Mouse (Mus musculus) neural tube, embryonic 14.5 days (tissue): Measurements from ENCODE around the gene Gm45062. TPM values are rescaled to one million over a fixed set of nuclear protein-coding genes. Genes with fewer than 3 reads are reported as not detected.
A peak's percentile ranks its signal among the peaks of the same experiment; 100 is the strongest.

Experiments
- ATAC-seq: fragments of 200-750 bp; cut with Nextera tagmentation; 2 replicates; pipeline ENCODE4 v1.8.0; 2017; ENCODE audit warnings: low read depth, mild to moderate bottlenecking, moderate TSS enrichment, moderate library complexity
- H3K27ac ChIP-seq: fragments of 300-500 bp; sonication (generic); 2 replicates; pipeline ENCODE4 v1.5.1; 2014; ENCODE audit warnings: low read depth, mild to moderate bottlenecking, control low read depth, low read length, moderate library complexity, mixed read lengths
- H3K27me3 ChIP-seq: fragments of 300-500 bp; sonication (generic); 2 replicates; pipeline ENCODE4 v1.6.1; 2014; ENCODE audit warnings: low read length; ENCODE audit not compliant: control insufficient read depth, insufficient read depth
- H3K36me3 ChIP-seq: fragments of 300-500 bp; sonication (generic); 2 replicates; pipeline ENCODE4 v1.6.1; 2014; ENCODE audit warnings: low read length, mixed read lengths; ENCODE audit not compliant: control insufficient read depth, insufficient read depth
- H3K4me1 ChIP-seq: fragments of 300-500 bp; sonication (generic); 2 replicates; pipeline ENCODE4 v1.6.1; 2014; ENCODE audit warnings: low read length; ENCODE audit not compliant: control insufficient read depth, insufficient read depth
- H3K4me2 ChIP-seq: fragments of 300-500 bp; sonication (generic); 2 replicates; pipeline ENCODE4 v1.6.1; 2014; ENCODE audit warnings: mild to moderate bottlenecking, low read depth, low read length, control low read depth
- H3K4me3 ChIP-seq: fragments of 300-500 bp; sonication (generic); 2 replicates; pipeline ENCODE4 v1.5.1; 2014; ENCODE audit warnings: low read depth, low read length, control low read depth, mixed read lengths
- H3K9ac ChIP-seq: fragments of 300-500 bp; sonication (generic); replicated peaks from 2 replicates; pipeline ENCODE4 v1.6.1; 2014; ENCODE audit warnings: low read depth, mild to moderate bottlenecking, control low read depth, low read length, mixed read lengths
- H3K9me3 ChIP-seq: fragments of 300-500 bp; sonication (generic); 2 replicates; pipeline ENCODE4 v1.6.1; 2016; ENCODE audit warnings: low read length; ENCODE audit not compliant: control insufficient read depth
- WGBS: fragments of 180-500 bp; shearing (Covaris S2); extraction: QIAGEN DNeasy Blood & Tissue Kit; methylation state at CpG from one replicate; pipeline ENCODE4 v1.1.7; 2014; 5-methylcytosine and 5-hydroxymethylcytosine counted together
- polyA plus RNA-seq: library from polyadenylated mRNA; unstranded; fragments of >200 nt; fragmentation: Nextera tagmentation; extraction: Ambion mirVana; gene quantifications from 2 replicates; pipeline ENCODE4 v1.2.1, GENCODE M21; 2014

Gene Gm45062
- 7.7 and 18.3 TPM in 2 replicates for polyA plus RNA-seq

- ATAC-seq = peak; percentile 100
- under 1% methylated on average over 63 of the region's 64 CpGs for WGBS
These were observed at the start of gene Gm45062, which contains the start of the genes Rpa3 and Umad1 for GRCm38 (mm10) chr6:8259004-8259666. Gene Gm45062, plus strand, starts transcription at chr6:8259450. Gene Rpa3, minus strand, starts transcription at chr6:8259173. Gene Umad1, plus strand, starts transcription at chr6:8259288.

GRCm38 (mm10) chr6:8209866-8210186 lies 49.4 kb upstream of the Gm45062 start:
- H3K27ac ChIP-seq = peak overlapping the region; percentile 91
- H3K4me2 ChIP-seq = peak overlapping the region; percentile 68
- no peak; the same call in none of the 2 replicates for ATAC-seq
- no peaks in the 10 kb centered on the region for H3K36me3 ChIP-seq
- 16% methylated on average over 10 of the region's 10 CpGs for WGBS
- H3K4me1 ChIP-seq = peaks cover 10% of the 10 kb centered on the region
- H3K9ac ChIP-seq = peak overlapping the region; percentile 92
- H3K27me3 ChIP-seq = no peaks in the 10 kb centered on the region
- no peaks in the 10 kb centered on the region for H3K9me3 ChIP-seq
- H3K4me3 ChIP-seq = peak overlapping the region; percentile 82

More at GRCm38 (mm10) chr6:8259004-8259666, at the start of gene Gm45062, which contains the start of the genes Rpa3 and Umad1:
- peak within 1 kb of the TSS; percentile 68 for H3K9ac ChIP-seq
- H3K4me2 ChIP-seq = peak within 1 kb of the TSS; percentile 71
- H3K4me1 ChIP-seq = 0 out of 2 replicates have a peak, but pooled peaks cover 10% of the 10 kb centered on the region
- no peaks in the 10 kb centered on the region for H3K36me3 ChIP-seq
- H3K4me3 ChIP-seq = peak within 1 kb of the TSS; percentile 77
- H3K9me3 ChIP-seq = no peaks in the 10 kb centered on the region
- H3K27ac ChIP-seq = peak within 1 kb of the TSS; percentile 72
- H3K27me3 ChIP-seq = no peaks in the 10 kb centered on the region

GRCm38 (mm10) chr6:8210661-8211060 lies 48.6 kb upstream of the Gm45062 start:
- ATAC-seq = no peak
- Histone ChIP-seq H3K4me3 (no peak overlapping the region), H3K27ac (no peak overlapping the region), H3K9me3 (no peaks in the 10 kb centered on the region), H3K9ac (no peak overlapping the region), H3K4me1 (peaks cover 10% of the 10 kb centered on the region), H3K27me3 (no peaks in the 10 kb centered on the region), H3K36me3 (no peaks in the 10 kb centered on the region), H3K4me2 (peak overlapping the region; percentile 68)
- WGBS = 88% methylated on average over 3 of the region's 3 CpGs

- 92% methylated on average over 3 of the region's 3 CpGs for WGBS
- H3K9ac ChIP-seq = no peak overlapping the region
- peaks cover 5% of the 10 kb centered on the region; the same call in 1 of the 2 replicates for H3K36me3 ChIP-seq
- no peak overlapping the region for H3K4me2 ChIP-seq
- H3K9me3 ChIP-seq = no peaks in the 10 kb centered on the region
- no peak overlapping the region for H3K27ac ChIP-seq
- no peaks in the 10 kb centered on the region for H3K4me1 ChIP-seq
- H3K4me3 ChIP-seq = no peak overlapping the region
- no peaks in the 10 kb centered on the region for H3K27me3 ChIP-seq
- ATAC-seq = no peak
These were observed 32.2 kb upstream of the Gm45062 start for GRCm38 (mm10) chr6:8227035-8227434.

GRCm38 (mm10) chr6:8228596-8228995 lies 30.7 kb upstream of the Gm45062 start:
- Histone ChIP-seq H3K27me3 (no peaks in the 10 kb centered on the region), H3K27ac (no peak overlapping the region), H3K36me3 (peaks cover 10% of the 10 kb centered on the region; the same call in 1 of the 2 replicates), H3K4me1 (no peaks in the 10 kb centered on the region), H3K9me3 (no peaks in the 10 kb centered on the region), H3K9ac (no peak overlapping the region), H3K4me2 (no peak overlapping the region), H3K4me3 (no peak overlapping the region)
- no peak for ATAC-seq
- 97% methylated on average over 3 of the region's 3 CpGs for WGBS

- Histone ChIP-seq H3K9ac (peak overlapping the region; percentile 68), H3K4me1 (0 out of 2 replicates have a peak, but pooled peaks cover 10% of the 10 kb centered on the region), H3K27ac (no peak overlapping the region), H3K9me3 (no peaks in the 10 kb centered on the region), H3K4me3 (peak overlapping the region; percentile 77), H3K36me3 (no peaks in the 10 kb centered on the region), H3K27me3 (no peaks in the 10 kb centered on the region), H3K4me2 (peak overlapping the region; percentile 55)
- no peak for ATAC-seq
- WGBS = 12% methylated on average over 6 of the region's 6 CpGs
These were observed 934 bp upstream of the Gm45062 start for GRCm38 (mm10) chr6:8258316-8258715.

GRCm38 (mm10) chr6:8259667-8260044 lies 406 bp downstream of the Gm45062 start:
- ATAC-seq = no peak; the same call in 1 of the 2 replicates
- Histone ChIP-seq H3K27me3 (no peaks in the 10 kb centered on the region), H3K4me3 (peak overlapping the region; percentile 77), H3K4me1 (0 out of 2 replicates have a peak, but pooled peaks cover 10% of the 10 kb centered on the region), H3K27ac (peak overlapping the region; percentile 64), H3K4me2 (peak overlapping the region; percentile 71), H3K9me3 (no peaks in the 10 kb centered on the region), H3K36me3 (no peaks in the 10 kb centered on the region), H3K9ac (peak overlapping the region; percentile 56)
- 0% methylated on average over 8 of the region's 8 CpGs for WGBS

- WGBS = 79% methylated on average over 3 of the region's 3 CpGs
- H3K4me2 ChIP-seq = no peak overlapping the region
- H3K4me3 ChIP-seq = no peak overlapping the region
- H3K36me3 ChIP-seq = no peaks in the 10 kb centered on the region; the same call in 1 of the 2 replicates
- H3K27ac ChIP-seq = no peak overlapping the region
- H3K27me3 ChIP-seq = no peaks in the 10 kb centered on the region
- no peak overlapping the region for H3K9ac ChIP-seq
- ATAC-seq = no peak
- H3K9me3 ChIP-seq = no peaks in the 10 kb centered on the region
- H3K4me1 ChIP-seq = no peaks in the 10 kb centered on the region
These were observed 11.8 kb downstream of the Gm45062 start for GRCm38 (mm10) chr6:8271047-8271446.

GRCm38 (mm10) chr6:8274387-8275054 lies 15.3 kb downstream of the Gm45062 start:
- ATAC-seq = peak; percentile 69; the same call in 1 of the 2 replicates
- 38% methylated on average over 6 of the region's 6 CpGs for WGBS
- no peak overlapping the region for H3K27ac ChIP-seq
- no peak overlapping the region for H3K4me2 ChIP-seq
- H3K4me3 ChIP-seq = no peak overlapping the region
- no peak overlapping the region for H3K9ac ChIP-seq
- H3K4me1 ChIP-seq = no peaks in the 10 kb centered on the region
- H3K27me3 ChIP-seq = no peaks in the 10 kb centered on the region
- H3K9me3 ChIP-seq = no peaks in the 10 kb centered on the region
- H3K36me3 ChIP-seq = no peaks in the 10 kb centered on the region; the same call in 1 of the 2 replicates
